Mouse (Mus musculus) embryonic facial prominence, embryonic 11.5 days (tissue): ENCODE measurements at regions not wholly inside any gene's neighbourhood (a gene's known extent, or its start where the extent isn't known, plus 50 kb on each side); places are given as distances from the start of the nearest gene placed in this dataset.

ENCODE experiments used
- ATAC-seq: fragments of 200-750 bp; cut with Nextera tagmentation; replicated peaks from 2 replicates; pipeline ENCODE4 v1.8.0; 2017; ENCODE audit warnings: low read depth; ENCODE audit not compliant: insufficient number of reproducible peaks, low FRiP score, low TSS enrichment
- DNase-seq: peaks from one replicate; pipeline ENCODE4 v3.0.0-alpha.2; 2015; ENCODE audit warnings: low spot score
- H3K27ac ChIP-seq: fragments of 300-500 bp; sonication (generic); replicated peaks from 2 replicates; pipeline ENCODE4 v1.5.1; 2014; ENCODE audit warnings: mild to moderate bottlenecking, low read depth, low read length, control low read depth
- H3K27me3 ChIP-seq: fragments of 300-500 bp; sonication (generic); 2 replicates; pipeline ENCODE4 v1.6.1; 2014; ENCODE audit warnings: mild to moderate bottlenecking, low read length, moderate library complexity, mixed read lengths; ENCODE audit not compliant: control insufficient read depth, insufficient read depth
- H3K36me3 ChIP-seq: fragments of 300-500 bp; sonication (generic); replicated peaks from 2 replicates; pipeline ENCODE4 v1.6.1; 2014; ENCODE audit warnings: low read depth, mild to moderate bottlenecking, low read length, moderate library complexity, mixed read lengths; ENCODE audit not compliant: control insufficient read depth, insufficient read depth
- H3K4me1 ChIP-seq: fragments of 300-500 bp; sonication (generic); 2 replicates; pipeline ENCODE4 v1.6.1; 2014; ENCODE audit warnings: low read length, mixed read lengths; ENCODE audit not compliant: control insufficient read depth, insufficient read depth
- H3K4me2 ChIP-seq: fragments of 300-500 bp; sonication (generic); 2 replicates; pipeline ENCODE4 v1.6.1; 2014; ENCODE audit warnings: low read depth, mild to moderate bottlenecking, control low read depth, low read length, moderate library complexity
- H3K4me3 ChIP-seq: fragments of 300-500 bp; sonication (generic); 2 replicates; pipeline ENCODE4 v1.5.1; 2014; ENCODE audit warnings: low read depth, low read length, control low read depth
- H3K9ac ChIP-seq: fragments of 300-500 bp; sonication (generic); replicated peaks from 2 replicates; pipeline ENCODE4 v1.6.1; 2014; ENCODE audit warnings: mild to moderate bottlenecking, control low read depth, low read length
- H3K9me3 ChIP-seq: fragments of 300-500 bp; sonication (generic); replicated peaks from 2 replicates; pipeline ENCODE4 v1.6.1; 2016; ENCODE audit warnings: mild to moderate bottlenecking, low read length, inconsistent platforms, mixed read lengths; ENCODE audit not compliant: control insufficient read depth
- WGBS: fragments of 180-500 bp; shearing (Covaris S2); extraction: QIAGEN DNeasy Blood & Tissue Kit; methylation state at CpG from one replicate; pipeline ENCODE4 v1.1.7; 2014; 5-methylcytosine and 5-hydroxymethylcytosine counted together

DNA sequence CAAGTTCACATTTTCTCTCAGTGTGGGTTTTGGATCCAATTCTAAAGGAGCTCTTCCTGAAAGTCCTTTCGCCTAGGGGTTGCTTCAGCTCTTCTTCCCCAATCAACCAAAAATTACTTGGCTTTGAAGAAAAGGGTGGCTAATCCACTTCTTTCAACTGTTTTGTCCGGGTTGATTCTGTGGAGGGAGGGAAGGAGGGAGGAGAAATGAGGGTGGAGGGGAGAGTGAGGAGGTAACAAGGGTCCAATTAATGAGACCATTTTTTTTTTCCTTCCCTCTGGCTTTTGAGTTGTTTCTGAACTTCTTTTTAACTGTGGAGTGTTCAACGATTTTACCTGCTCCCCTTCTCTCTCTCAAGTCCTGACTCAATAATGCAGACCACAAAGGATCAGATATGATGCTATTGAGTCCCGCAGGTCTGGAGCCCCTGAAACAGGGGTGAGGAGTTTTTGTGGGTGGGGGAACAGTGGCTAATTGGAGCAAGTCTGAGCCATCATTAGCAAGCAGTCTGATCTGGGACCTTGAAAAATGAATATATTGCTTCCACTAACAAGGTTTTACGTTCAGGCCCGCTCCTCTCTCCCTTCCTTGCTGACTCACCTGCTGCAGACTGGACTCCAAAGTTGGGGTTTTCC is 61.0 kb upstream of the Nepro start:
- no peaks in the 10 kb centered on the region; the same call in 1 of the 2 replicates for H3K4me1 ChIP-seq
- no peak overlapping the region for H3K9ac ChIP-seq
- H3K4me3 ChIP-seq = no peak overlapping the region
- no peak for DNase-seq
- H3K27ac ChIP-seq = no peak overlapping the region
- H3K36me3 ChIP-seq = no peaks in the 10 kb centered on the region
- H3K27me3 ChIP-seq = no peaks in the 10 kb centered on the region
- no peaks in the 10 kb centered on the region for H3K9me3 ChIP-seq
- H3K4me2 ChIP-seq = no peak overlapping the region
- 68% methylated on average over 6 of the region's 6 CpGs for WGBS
- ATAC-seq = no peak

DNA sequence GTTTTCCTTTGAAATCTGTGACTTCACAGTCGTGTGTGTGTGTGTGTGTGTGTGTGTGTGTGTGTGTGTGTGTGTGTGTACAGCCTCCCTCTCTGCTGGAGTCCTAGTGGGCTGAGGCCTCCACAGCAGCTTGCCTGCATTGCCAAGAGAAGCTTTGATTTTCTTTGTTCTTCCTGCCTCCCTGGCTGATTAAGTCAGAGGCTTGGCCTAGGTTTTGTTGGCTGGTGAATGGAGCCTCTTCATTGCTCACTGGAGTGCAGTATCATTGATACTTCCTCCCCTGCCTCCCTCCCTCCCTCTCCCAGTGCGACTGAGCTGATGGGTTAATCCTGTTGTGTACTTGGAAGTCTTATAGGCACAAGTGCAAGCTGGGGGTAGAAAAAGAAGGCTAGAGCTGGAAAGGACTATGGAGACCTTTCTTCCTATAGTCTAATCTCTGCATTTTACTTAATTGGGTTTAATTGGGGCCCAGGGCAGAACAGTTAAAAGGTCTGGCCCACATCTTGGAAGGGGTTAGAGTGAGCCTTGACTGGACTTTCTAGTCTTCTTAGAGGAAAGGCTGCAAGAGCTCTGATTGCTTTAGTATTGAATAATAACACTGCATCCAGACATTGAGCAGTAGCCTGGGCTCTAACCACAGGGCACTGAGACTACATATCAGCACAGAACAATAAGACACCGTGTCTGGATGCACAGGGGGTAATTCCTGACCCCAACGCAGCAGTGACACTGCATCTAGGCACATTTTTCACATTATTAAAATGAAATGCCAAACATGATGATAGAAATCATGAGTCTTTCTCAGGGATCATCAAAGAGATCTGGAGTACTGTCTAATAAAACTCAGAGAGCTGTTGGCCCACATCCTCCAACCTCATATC is 62.9 kb upstream of the Nepro start:
- peak; percentile 68 for ATAC-seq
- WGBS = 40% methylated on average over 4 of the region's 4 CpGs

DNA sequence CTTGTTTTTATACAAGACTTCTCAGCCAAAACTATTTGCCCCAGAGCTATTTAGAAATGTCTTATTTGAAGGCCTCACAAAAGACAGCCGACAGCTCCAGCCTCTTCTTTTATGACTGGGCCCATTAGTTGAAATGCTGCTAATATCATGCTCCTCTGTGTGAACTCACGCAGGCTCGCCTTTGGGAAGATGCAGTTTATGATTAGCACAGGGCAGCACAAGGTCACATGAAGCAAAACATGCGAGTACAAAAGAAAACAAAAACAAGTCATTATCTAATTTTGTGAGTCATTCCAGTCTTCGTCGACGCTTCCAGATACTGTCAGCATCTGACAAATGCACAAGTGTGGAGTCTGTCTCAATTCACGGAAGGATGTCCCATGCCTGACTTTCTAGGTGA is 65.8 kb upstream of the Nepro start:
- Histone ChIP-seq H3K27ac (no peak overlapping the region), H3K4me1 (no peaks in the 10 kb centered on the region; the same call in 1 of the 2 replicates), H3K9me3 (no peaks in the 10 kb centered on the region), H3K4me3 (no peak overlapping the region), H3K9ac (no peak overlapping the region), H3K36me3 (no peaks in the 10 kb centered on the region), H3K4me2 (no peak overlapping the region), H3K27me3 (no peaks in the 10 kb centered on the region)
- ATAC-seq (no peak), DNase-seq (no peak)
- 33% methylated on average over 8 of the region's 8 CpGs for WGBS

More for the DNA sequence above, 62.9 kb upstream of the Nepro start:
- Histone ChIP-seq H3K27ac (no peak overlapping the region), H3K27me3 (no peaks in the 10 kb centered on the region), H3K4me1 (no peaks in the 10 kb centered on the region; the same call in 1 of the 2 replicates), H3K36me3 (no peaks in the 10 kb centered on the region), H3K4me3 (no peak overlapping the region), H3K9ac (no peak overlapping the region), H3K9me3 (no peaks in the 10 kb centered on the region), H3K4me2 (no peak overlapping the region)
- DNase-seq = peak; percentile 52

DNA sequence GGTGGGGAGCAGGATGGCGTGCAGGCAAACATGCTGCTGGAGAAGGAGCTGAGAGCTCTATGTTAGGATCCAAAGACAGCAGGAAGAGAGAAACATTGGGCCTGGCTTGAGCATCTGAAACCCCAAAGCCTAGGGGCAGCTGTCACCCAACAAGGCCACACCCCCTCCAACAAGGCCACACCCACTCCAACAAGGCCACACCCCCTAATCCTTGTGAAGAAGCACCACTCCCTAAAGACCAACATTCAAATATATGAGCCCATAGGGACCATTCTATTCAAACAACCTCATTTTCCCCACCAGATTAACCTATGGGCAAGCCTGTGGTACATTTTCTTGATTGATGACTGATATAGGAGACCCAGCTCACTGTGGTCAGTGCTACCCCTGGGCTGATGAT is 67.9 kb upstream of the Nepro start:
- H3K4me2 ChIP-seq = no peak overlapping the region
- H3K27me3 ChIP-seq = no peaks in the 10 kb centered on the region
- WGBS = 91% methylated on average over 1 of the region's 1 CpGs
- H3K9me3 ChIP-seq = no peaks in the 10 kb centered on the region
- H3K36me3 ChIP-seq = no peaks in the 10 kb centered on the region
- ATAC-seq = no peak
- no peak overlapping the region for H3K9ac ChIP-seq
- no peak for DNase-seq
- H3K4me1 ChIP-seq = no peaks in the 10 kb centered on the region
- H3K4me3 ChIP-seq = no peak overlapping the region
- no peak overlapping the region for H3K27ac ChIP-seq

DNA sequence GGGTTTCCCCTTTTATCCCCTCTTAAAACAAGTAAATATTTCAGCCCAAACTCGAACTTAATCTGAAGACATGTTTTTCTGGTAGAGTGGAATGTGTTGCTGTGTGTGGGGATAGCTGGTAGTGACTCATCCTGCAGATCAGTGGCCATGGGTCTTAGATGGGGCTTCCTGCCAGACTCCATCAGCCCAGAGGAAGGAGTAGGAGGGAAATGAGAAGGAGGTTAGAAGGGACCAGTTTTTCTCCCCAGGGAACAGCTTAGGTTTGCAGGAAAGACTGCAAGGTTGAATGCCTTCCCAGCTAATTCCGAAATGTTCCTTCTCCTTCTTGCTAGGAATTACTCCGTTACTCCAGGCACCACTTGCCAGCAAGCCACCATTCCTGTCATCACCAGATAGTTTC is 68.8 kb upstream of the Nepro start:
- H3K4me3 ChIP-seq = no peak overlapping the region
- ATAC-seq (no peak), DNase-seq (no peak)
- 77% methylated on average over 3 of the region's 3 CpGs for WGBS
- no peaks in the 10 kb centered on the region for H3K9me3 ChIP-seq
- H3K4me1 ChIP-seq = no peaks in the 10 kb centered on the region
- no peak overlapping the region for H3K4me2 ChIP-seq
- H3K27me3 ChIP-seq = no peaks in the 10 kb centered on the region
- no peak overlapping the region for H3K9ac ChIP-seq
- H3K27ac ChIP-seq = no peak overlapping the region
- H3K36me3 ChIP-seq = no peaks in the 10 kb centered on the region

DNA sequence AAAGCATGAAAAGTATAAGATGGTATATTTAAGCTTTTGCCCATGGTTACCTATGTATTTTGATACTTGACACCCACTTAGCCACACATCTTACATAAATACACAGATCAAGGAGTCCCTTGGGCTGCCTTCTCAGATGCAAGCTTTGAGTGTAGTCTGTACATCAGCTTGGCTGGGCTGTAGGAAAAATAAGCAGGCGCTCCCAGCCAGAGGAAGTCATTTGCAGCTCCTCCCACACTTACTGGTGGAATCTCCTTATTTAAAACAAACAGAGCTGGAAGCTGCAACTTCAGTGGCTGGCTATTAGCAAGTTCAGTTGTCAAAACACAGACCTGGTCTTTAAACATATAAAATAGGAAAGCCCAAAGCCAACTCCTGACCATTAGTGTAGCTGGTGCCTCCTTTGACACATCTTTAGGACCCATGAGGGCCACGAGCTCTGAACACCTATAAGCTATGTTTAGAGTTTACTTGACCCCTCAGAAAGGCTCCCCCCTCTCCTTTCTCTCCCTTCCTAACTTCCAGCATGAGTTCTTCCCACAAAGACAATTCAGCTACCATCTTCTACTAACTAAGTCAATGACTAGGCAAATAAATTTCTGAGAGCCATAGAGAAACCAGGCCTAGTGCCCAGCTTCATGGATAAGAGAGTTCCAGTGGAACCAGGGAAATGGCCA is 75.4 kb upstream of the Nepro start:
- Histone ChIP-seq H3K9ac (no peak overlapping the region), H3K4me1 (no peaks in the 10 kb centered on the region), H3K4me3 (no peak overlapping the region), H3K27me3 (no peaks in the 10 kb centered on the region), H3K4me2 (no peak overlapping the region), H3K9me3 (no peaks in the 10 kb centered on the region), H3K27ac (no peak overlapping the region), H3K36me3 (no peaks in the 10 kb centered on the region)
- DNase-seq (peak; percentile 42), ATAC-seq (no peak; the same call in 1 of the 2 replicates)
- 50% methylated on average over 2 of the region's 2 CpGs for WGBS

DNA sequence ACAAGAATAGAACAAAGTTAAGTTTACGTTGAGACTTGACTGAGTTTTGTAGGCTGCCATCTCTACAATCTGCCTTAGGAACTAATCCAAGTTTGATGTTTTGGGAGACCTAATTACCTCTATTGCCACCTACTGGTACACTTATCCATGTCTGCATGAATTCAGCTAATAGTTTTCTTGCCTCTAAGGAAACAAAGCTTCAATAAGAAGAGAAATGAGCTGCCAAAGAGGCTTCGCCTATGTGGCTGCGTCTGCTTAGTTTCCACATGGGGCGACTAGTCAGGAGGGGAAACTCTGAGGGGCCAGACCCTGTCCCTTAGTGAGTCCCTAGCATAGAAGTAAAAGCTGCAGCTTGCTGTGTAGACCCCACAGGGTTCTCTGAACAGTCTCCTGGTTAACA is 80.1 kb upstream of the Nepro start:
- peak; percentile 75 for DNase-seq
- Histone ChIP-seq H3K36me3 (no peaks in the 10 kb centered on the region), H3K9ac (no peak overlapping the region), H3K4me1 (no peaks in the 10 kb centered on the region), H3K4me3 (no peak overlapping the region), H3K27me3 (no peaks in the 10 kb centered on the region), H3K27ac (no peak overlapping the region), H3K4me2 (no peak overlapping the region), H3K9me3 (no peaks in the 10 kb centered on the region)
- 25% methylated on average over 4 of the region's 4 CpGs for whole genome bisulfite sequencing
- 0 out of 2 replicates have a peak, but pooled peaks have one; percentile 29 for ATAC-seq

DNA sequence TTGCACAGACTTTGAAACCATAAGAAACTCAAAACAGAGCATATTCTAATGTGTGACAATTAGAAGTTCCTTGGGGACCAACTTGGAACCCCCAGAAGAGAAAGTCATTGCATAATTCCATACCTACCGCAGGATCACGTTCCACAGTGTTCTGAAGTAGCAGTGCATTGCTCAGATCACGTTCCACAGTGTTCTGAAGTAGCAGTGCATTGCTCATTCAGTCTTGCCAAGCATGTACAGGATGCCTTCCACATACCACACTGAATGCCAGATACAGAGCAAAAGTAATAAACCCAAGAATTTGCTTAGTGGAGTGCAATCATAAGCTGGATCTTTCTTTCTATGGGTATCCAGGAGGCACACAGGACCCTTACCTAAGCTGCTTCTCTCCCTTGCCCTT is 78.4 kb upstream of the Boc start:
- ATAC-seq (no peak), DNase-seq (no peak)
- Histone ChIP-seq H3K4me1 (peaks cover 3% of the 10 kb centered on the region; the same call in 1 of the 2 replicates), H3K27ac (no peak overlapping the region), H3K9ac (no peak overlapping the region), H3K36me3 (no peaks in the 10 kb centered on the region), H3K4me2 (no peak overlapping the region), H3K27me3 (no peaks in the 10 kb centered on the region), H3K9me3 (no peaks in the 10 kb centered on the region), H3K4me3 (no peak overlapping the region)
- 79% methylated on average over 3 of the region's 3 CpGs for WGBS
